1 mouse cellular context compared by ENCODE assay signal in the genomic region with DNA sequence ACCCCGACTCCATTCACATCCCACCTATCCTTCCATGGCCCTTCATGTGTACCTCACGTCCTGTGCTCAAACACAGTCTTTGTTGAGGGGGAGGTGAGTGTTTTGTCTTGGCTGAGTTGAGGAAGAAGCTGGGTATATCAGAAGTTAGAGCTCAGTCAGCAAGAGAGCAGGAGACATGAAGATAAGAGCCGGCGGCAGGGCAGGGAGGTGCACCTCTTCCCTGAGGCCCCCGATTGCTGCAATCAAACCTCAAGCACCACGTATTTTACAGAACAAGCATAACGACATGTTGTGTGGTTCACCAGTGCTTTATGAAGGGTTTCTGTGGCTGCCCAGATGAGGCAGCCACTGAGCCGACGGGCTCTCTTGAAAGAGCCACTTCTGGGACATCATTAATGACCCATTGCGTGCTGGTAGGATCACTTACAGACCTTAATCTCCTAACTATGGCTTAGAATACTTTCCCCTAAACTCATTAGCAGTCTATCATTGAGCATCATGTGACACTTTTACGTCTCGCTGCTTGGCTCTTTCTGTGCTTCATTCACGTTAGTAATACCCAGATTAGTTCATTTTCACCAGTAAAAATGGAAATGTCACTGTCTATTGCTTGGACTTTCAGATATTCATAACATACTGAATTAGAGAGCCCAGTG.
A peak's percentile ranks its signal among the peaks of the same experiment; 100 is the strongest.
TF ChIP-seq lines count a peak whose summit lies in the region.

No protein-coding gene starts in this region.

TF ChIP-seq in MEL, 35 proteins besides CTCF, POLR2A, EP300 and RAD21 (continued from another document):
- TF ChIP-seq NRF1 (IDR thresholded peaks at IDR 0.05; ENCODE audit: insufficient read depth, low read depth, low read length, poor library complexity, severe bottlenecking) (no peak), HCFC1 (IDR thresholded peaks at IDR 0.05; ENCODE audit: low read depth, low read length) (no peak), TCF12 (IDR thresholded peaks at IDR 0.05; ENCODE audit: low read depth, low read length) (peak; percentile 94), POLR2AphosphoS5 (IDR thresholded peaks at IDR 0.05; ENCODE audit: borderline replicate concordance, low read depth, low read length) (no peak), ZC3H11A (IDR thresholded peaks at IDR 0.05; ENCODE audit: low read depth, low read length) (no peak; the same call in 1 of the 2 replicates), MAX (IDR thresholded peaks at IDR 0.05; ENCODE audit: low read length) (no peak), ZKSCAN1 (IDR thresholded peaks at IDR 0.05; ENCODE audit: low read depth, low read length) (no peak), MAFK (IDR thresholded peaks at IDR 0.05; ENCODE audit: borderline replicate concordance, low read depth, low read length) (peak; percentile 78; the same call in 1 of the 2 replicates), ETS1 (IDR thresholded peaks at IDR 0.05; ENCODE audit: low read depth, low read length) (peak; percentile 95), MAZ (IDR thresholded peaks at IDR 0.05; ENCODE audit: low read depth, low read length) (peak; percentile 81; the same call in 1 of the 2 replicates), SMC3 (IDR thresholded peaks at IDR 0.05; ENCODE audit: low read depth, low read length) (no peak), MYB (IDR thresholded peaks at IDR 0.05; ENCODE audit: low read depth, low read length) (peak; percentile 84), GABPA (IDR thresholded peaks at IDR 0.05; ENCODE audit: low read depth, low read length) (no peak)
TF ChIP-seq in MEL: peak in this region for 17.
